Mouse (Mus musculus) myocyte (in vitro differentiated cells): ENCODE results near the gene Camk2d. TPM values are rescaled to one million over a fixed set of nuclear protein-coding genes. Genes with fewer than 3 reads are reported as not detected.

Source experiments
- H3K27me3 ChIP-seq: one replicate; pipeline ENCODE4 v1.6.1; 2011; ENCODE audit not compliant: control insufficient read depth, insufficient read depth, insufficient read length
- H3K36me3 ChIP-seq: one replicate; pipeline ENCODE4 v1.6.1; 2011; ENCODE audit not compliant: control insufficient read depth, insufficient read depth
- H3K4me2 ChIP-seq: one replicate; pipeline ENCODE4 v1.6.1; 2011; ENCODE audit warnings: low read depth, control low read depth
- H3K4me3 ChIP-seq: one replicate; pipeline ENCODE4 v1.5.1; 2011; ENCODE audit warnings: mild to moderate bottlenecking, control low read depth, moderate library complexity
- H3K79me2 ChIP-seq: one replicate; pipeline ENCODE4 v1.6.1; 2011; ENCODE audit not compliant: control insufficient read depth, insufficient read depth
- H3ac ChIP-seq: one replicate; pipeline ENCODE4 v1.6.1; 2011; ENCODE audit not compliant: control insufficient read depth, insufficient read length
- CEBPB ChIP-seq: IDR thresholded peaks from 2 replicates; pipeline ENCODE4 v1.6.1; 2011; ENCODE audit warnings: mild to moderate bottlenecking, moderate library complexity; ENCODE audit not compliant: poor library complexity, insufficient read depth, severe bottlenecking
- E2F4 ChIP-seq: IDR thresholded peaks from one replicate; pipeline ENCODE4 v1.6.1; 2011; ENCODE audit warnings: mild to moderate bottlenecking, control low read depth, moderate library complexity; ENCODE audit not compliant: insufficient read depth
- MAX ChIP-seq: IDR thresholded peaks from one replicate; pipeline ENCODE4 v1.6.1; 2011; ENCODE audit warnings: low read depth, mild to moderate bottlenecking, control low read depth
- MYOD1 ChIP-seq, 3 experiments: IDR thresholded peaks; one replicate each; pipeline ENCODE4 v1.6.1; 2011; ENCODE audit warnings: control low read depth in 2 of 3, low read depth in 2 of 3, mild to moderate bottlenecking in 2 of 3, moderate library complexity in 1 of 3; ENCODE audit not compliant: insufficient read length in 2 of 3, control insufficient read depth in 1 of 3
- MYOG ChIP-seq, 3 experiments: IDR thresholded peaks; one replicate each; pipeline ENCODE4 v1.6.1; 2011; ENCODE audit warnings: control low read depth in 2 of 3, low read depth in 2 of 3, mild to moderate bottlenecking in 2 of 3; ENCODE audit not compliant: insufficient read length in 2 of 3, control insufficient read depth in 1 of 3, insufficient read depth in 1 of 3
- POLR2A ChIP-seq: IDR thresholded peaks from one replicate; pipeline ENCODE4 v1.6.1; 2011; ENCODE audit warnings: low read depth, mild to moderate bottlenecking, control low read depth, moderate library complexity; ENCODE audit not compliant: insufficient read length
- POLR2AphosphoS2 ChIP-seq: IDR thresholded peaks from one replicate; pipeline ENCODE4 v1.6.1; 2011; ENCODE audit warnings: low read depth, control low read depth; ENCODE audit not compliant: insufficient read length
- REST ChIP-seq: IDR thresholded peaks from one replicate; pipeline ENCODE4 v1.6.1; 2011; ENCODE audit warnings: mild to moderate bottlenecking, control low read depth, moderate library complexity; ENCODE audit not compliant: insufficient read depth, insufficient read length
- SRF ChIP-seq: IDR thresholded peaks from one replicate; pipeline ENCODE4 v1.6.1; 2011; ENCODE audit warnings: low read depth; ENCODE audit not compliant: control insufficient read depth, insufficient read length
- TCF12 ChIP-seq: IDR thresholded peaks from one replicate; pipeline ENCODE4 v1.6.1; 2011; ENCODE audit warnings: mild to moderate bottlenecking, control low read depth; ENCODE audit not compliant: poor library complexity, insufficient read depth, severe bottlenecking
- TCF3 ChIP-seq: IDR thresholded peaks from one replicate; pipeline ENCODE4 v1.6.1; 2011; ENCODE audit warnings: low read depth, control low read depth; ENCODE audit not compliant: insufficient read length
- USF1 ChIP-seq: IDR thresholded peaks from one replicate; pipeline ENCODE4 v1.6.1; 2011; ENCODE audit warnings: low read depth, mild to moderate bottlenecking, control low read depth, moderate library complexity
- polyA plus RNA-seq: library from polyadenylated mRNA; unstranded; fragments of >200 nt; fragmentation: generic; extraction: Trizol; gene quantifications from one replicate; pipeline ENCODE4 v1.2.1, GENCODE M21; 2012; ENCODE audit warnings: missing spikeins

Camk2d gene
- polyA plus RNA-seq, 1 experiment = 22.1 TPM

GRCm38 (mm10) chr3:126826172-126826571 lies 230.1 kb downstream of the Camk2d start:
- Histone ChIP-seq H3K36me3 (no peaks in the 10 kb centered on the region), H3K4me2 (no peak overlapping the region), H3K27me3 (no peaks in the 10 kb centered on the region), H3K4me3 (no peak overlapping the region), H3K79me2 (no peaks in the 10 kb centered on the region), H3ac (no peak overlapping the region)
- TF ChIP-seq POLR2A = no peak
- TF ChIP-seq MYOD1 (IDR thresholded peaks at IDR 0.05; ENCODE audit: control insufficient read depth in 1 of 3, insufficient read length in 2 of 3, low read depth in 2 of 3) = no peak
- no peak for TF ChIP-seq MYOG (IDR thresholded peaks at IDR 0.05; ENCODE audit: control insufficient read depth in 1 of 3, insufficient read depth in 1 of 3, insufficient read length in 2 of 3, low read depth in 2 of 3)
- no peak for TF ChIP-seq POLR2AphosphoS2
- TF ChIP-seq E2F4 = no peak
- TF ChIP-seq REST = no peak
- no peak for TF ChIP-seq SRF
- TF ChIP-seq CEBPB = no peak
- no peak for TF ChIP-seq TCF3
- no peak for TF ChIP-seq USF1
- TF ChIP-seq TCF12 = no peak
- no peak for TF ChIP-seq MAX

DNA sequence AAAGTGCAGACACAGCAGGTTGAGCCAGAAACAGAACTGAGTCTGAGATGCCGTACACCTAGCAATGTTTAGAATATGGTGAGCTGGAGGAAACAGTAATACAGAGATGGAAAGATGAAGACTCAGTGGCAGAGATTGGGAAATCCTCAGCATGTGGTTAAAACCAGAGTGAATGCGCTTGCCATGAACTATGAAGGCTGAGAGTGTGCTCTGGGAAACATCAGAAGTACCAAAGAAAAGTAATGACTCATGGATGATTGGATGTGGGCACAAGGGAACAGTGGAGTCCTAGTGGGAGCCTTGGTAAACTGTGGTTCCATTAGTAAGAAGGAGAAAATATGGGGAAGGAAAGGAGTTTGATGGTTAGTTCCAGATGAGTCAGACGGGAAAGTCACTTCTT lies 231.8 kb downstream of the Camk2d start:
- no peak for TF ChIP-seq TCF12
- peak; percentile 81 for TF ChIP-seq CEBPB
- no peak for TF ChIP-seq MYOD1 (IDR thresholded peaks at IDR 0.05; ENCODE audit: control insufficient read depth in 1 of 3, insufficient read length in 2 of 3, low read depth in 2 of 3)
- Histone ChIP-seq H3K79me2 (no peaks in the 10 kb centered on the region), H3K4me3 (no peak overlapping the region), H3K36me3 (no peaks in the 10 kb centered on the region), H3ac (no peak overlapping the region), H3K27me3 (no peaks in the 10 kb centered on the region), H3K4me2 (peak overlapping the region; percentile 25)

GRCm38 (mm10) chr3:126829817-126830216 lies 233.7 kb downstream of the Camk2d start:
- no peaks in the 10 kb centered on the region for H3K36me3 ChIP-seq
- H3K27me3 ChIP-seq = no peaks in the 10 kb centered on the region
- H3K4me3 ChIP-seq = no peak overlapping the region
- no peak overlapping the region for H3K4me2 ChIP-seq
- H3ac ChIP-seq = no peak overlapping the region
- TF ChIP-seq TCF3 = no peak
- TF ChIP-seq MYOD1 (IDR thresholded peaks at IDR 0.05; ENCODE audit: control insufficient read depth in 1 of 3, insufficient read length in 2 of 3, low read depth in 2 of 3) = peak in 1 of 3 experiments; percentile 24
- no peak for TF ChIP-seq POLR2AphosphoS2
- no peak for TF ChIP-seq MAX
- no peaks in the 10 kb centered on the region for H3K79me2 ChIP-seq

- Histone ChIP-seq H3K36me3 (no peaks in the 10 kb centered on the region), H3K4me3 (no peak overlapping the region), H3K27me3 (no peaks in the 10 kb centered on the region), H3K4me2 (peak overlapping the region; percentile 65), H3ac (no peak overlapping the region), H3K79me2 (no peaks in the 10 kb centered on the region)
- peak; percentile 87 for TF ChIP-seq CEBPB
- no peak for TF ChIP-seq REST
- peak; percentile 62 to 91 (median 90) for TF ChIP-seq MYOD1 (IDR thresholded peaks at IDR 0.05; ENCODE audit: control insufficient read depth in 1 of 3, insufficient read length in 2 of 3, low read depth in 2 of 3)
- TF ChIP-seq POLR2A = peak; percentile 31
- no peak for TF ChIP-seq E2F4
- peak; percentile 36 for TF ChIP-seq POLR2AphosphoS2
- peak; percentile 36 for TF ChIP-seq TCF3
- no peak for TF ChIP-seq MAX
- TF ChIP-seq USF1 = peak; percentile 70
- TF ChIP-seq MYOG (IDR thresholded peaks at IDR 0.05; ENCODE audit: control insufficient read depth in 1 of 3, insufficient read depth in 1 of 3, insufficient read length in 2 of 3, low read depth in 2 of 3) = peak; percentile 48 to 92 (median 79)
Measured at GRCm38 (mm10) chr3:126831418-126832138, 235.5 kb downstream of the Camk2d start.

- peaks cover 12% of the 10 kb centered on the region for H3K36me3 ChIP-seq
- H3ac ChIP-seq = no peak overlapping the region
- no peak overlapping the region for H3K4me2 ChIP-seq
- H3K27me3 ChIP-seq = no peaks in the 10 kb centered on the region
- no peak overlapping the region for H3K4me3 ChIP-seq
- no peaks in the 10 kb centered on the region for H3K79me2 ChIP-seq
- TF ChIP-seq MYOG (IDR thresholded peaks at IDR 0.05; ENCODE audit: control insufficient read depth in 1 of 3, insufficient read depth in 1 of 3, insufficient read length in 2 of 3, low read depth in 2 of 3) (no peak), REST (no peak), MAX (no peak), CEBPB (no peak), TCF3 (no peak), SRF (no peak), MYOD1 (IDR thresholded peaks at IDR 0.05; ENCODE audit: control insufficient read depth in 1 of 3, insufficient read length in 2 of 3, low read depth in 2 of 3) (no peak), USF1 (no peak)
Measured at GRCm38 (mm10) chr3:126834641-126835167, 238.6 kb downstream of the Camk2d start.
